Mouse (Mus musculus) limb, embryonic 13.5 days (tissue): ENCODE results near the gene Slc29a3. TPM values are rescaled to one million over a fixed set of nuclear protein-coding genes. Genes with fewer than 3 reads are reported as not detected.
A peak's percentile ranks its signal among the peaks of the same experiment; 100 is the strongest.

ENCODE experiments used
- ATAC-seq: fragments of 200-750 bp; cut with Nextera tagmentation; 2 replicates; pipeline ENCODE4 v1.8.0; 2017; ENCODE audit warnings: low read depth, moderate number of reproducible peaks, moderate TSS enrichment; ENCODE audit not compliant: low FRiP score
- H3K27ac ChIP-seq: fragments of 300-500 bp; sonication (generic); 2 replicates; pipeline ENCODE4 v1.5.1; 2015; ENCODE audit warnings: inconsistent platforms, mild to moderate bottlenecking, moderate library complexity
- H3K27me3 ChIP-seq: fragments of 300-500 bp; sonication (generic); 2 replicates; pipeline ENCODE4 v1.6.1; 2015; ENCODE audit warnings: mild to moderate bottlenecking, inconsistent platforms
- H3K36me3 ChIP-seq: fragments of 300-500 bp; sonication (generic); 2 replicates; pipeline ENCODE4 v1.6.1; 2015; ENCODE audit warnings: inconsistent platforms, mild to moderate bottlenecking, moderate library complexity
- H3K4me1 ChIP-seq: fragments of 300-500 bp; sonication (generic); 2 replicates; pipeline ENCODE4 v1.6.1; 2015; ENCODE audit warnings: inconsistent platforms
- H3K4me2 ChIP-seq: fragments of 300-500 bp; sonication (generic); replicated peaks from 2 replicates; pipeline ENCODE4 v1.6.1; 2015; ENCODE audit warnings: inconsistent platforms, mild to moderate bottlenecking, moderate library complexity
- H3K4me3 ChIP-seq: fragments of 300-500 bp; sonication (generic); 2 replicates; pipeline ENCODE4 v1.5.1; 2015; ENCODE audit warnings: moderate library complexity, mild to moderate bottlenecking, inconsistent platforms
- H3K9ac ChIP-seq: fragments of 300-500 bp; sonication (generic); 2 replicates; pipeline ENCODE4 v1.6.1; 2015; ENCODE audit warnings: mild to moderate bottlenecking, inconsistent platforms
- H3K9me3 ChIP-seq: fragments of 300-500 bp; sonication (generic); 2 replicates; pipeline ENCODE4 v1.6.1; 2016; ENCODE audit warnings: inconsistent platforms
- WGBS: fragments of 180-500 bp; shearing (Covaris S2); methylation state at CpG from one replicate; pipeline ENCODE4 v1.1.7; 2015; 5-methylcytosine and 5-hydroxymethylcytosine counted together
- polyA plus RNA-seq: library from polyadenylated mRNA; unstranded; fragments of >200 nt; fragmentation: Nextera tagmentation; extraction: Ambion mirVana; gene quantifications from 2 replicates; pipeline ENCODE4 v1.2.1, GENCODE M21; 2015

Gene Slc29a3
- polyA plus RNA-seq, 1 experiment from 2014 or later = 13.7 TPM

- Histone ChIP-seq H3K27me3 (no peaks in the 10 kb centered on the region), H3K4me2 (no peak overlapping the region), H3K36me3 (no peaks in the 10 kb centered on the region), H3K9me3 (no peaks in the 10 kb centered on the region), H3K4me1 (peaks cover 58% of the 10 kb centered on the region), H3K9ac (no peak overlapping the region), H3K4me3 (no peak overlapping the region), H3K27ac (no peak overlapping the region)
- 32% methylated on average over 10 of the region's 10 CpGs for WGBS
- no peak for ATAC-seq
These were observed 39.8 kb upstream of the Slc29a3 start for GRCm38 (mm10) chr10:60792365-60792764.

- no peak overlapping the region for H3K27ac ChIP-seq
- peaks cover 44% of the 10 kb centered on the region for H3K4me1 ChIP-seq
- ATAC-seq = no peak
- H3K4me2 ChIP-seq = no peak overlapping the region
- no peaks in the 10 kb centered on the region for H3K36me3 ChIP-seq
- no peaks in the 10 kb centered on the region for H3K27me3 ChIP-seq
- 76% methylated on average over 6 of the region's 6 CpGs for WGBS
- H3K9me3 ChIP-seq = no peaks in the 10 kb centered on the region
- H3K9ac ChIP-seq = no peak overlapping the region
- H3K4me3 ChIP-seq = no peak overlapping the region
These were observed 38.3 kb upstream of the Slc29a3 start for GRCm38 (mm10) chr10:60790912-60791311.

GRCm38 (mm10) chr10:60787303-60788074, 34.9 kb upstream of the Slc29a3 start:
- Histone ChIP-seq H3K27me3 (no peaks in the 10 kb centered on the region), H3K4me2 (no peak overlapping the region), H3K9me3 (no peaks in the 10 kb centered on the region), H3K4me1 (peaks cover 20% of the 10 kb centered on the region), H3K4me3 (no peak overlapping the region), H3K9ac (0 out of 2 replicates have a peak overlapping the region, but pooled peaks have one; percentile 20), H3K36me3 (no peaks in the 10 kb centered on the region), H3K27ac (no peak overlapping the region)
- 84% methylated on average over 16 of the region's 16 CpGs for WGBS
- ATAC-seq = no peak

- no peak for ATAC-seq
- Histone ChIP-seq H3K27me3 (no peaks in the 10 kb centered on the region), H3K27ac (no peak overlapping the region)
These were observed 31.0 kb upstream of the Slc29a3 start for GRCm38 (mm10) chr10:60783608-60784007.

GRCm38 (mm10) chr10:60779628-60780027, 27.0 kb upstream of the Slc29a3 start:
- H3K27me3 ChIP-seq = no peaks in the 10 kb centered on the region
- H3K4me3 ChIP-seq = no peak overlapping the region
- H3K4me2 ChIP-seq = peak overlapping the region; percentile 38
- H3K4me1 ChIP-seq = peaks cover 16% of the 10 kb centered on the region
- H3K9ac ChIP-seq = 0 out of 2 replicates have a peak overlapping the region, but pooled peaks have one; percentile 13
- no peaks in the 10 kb centered on the region for H3K9me3 ChIP-seq
- ATAC-seq = peak; percentile 60
- no peak overlapping the region for H3K27ac ChIP-seq
- peaks cover 25% of the 10 kb centered on the region for H3K36me3 ChIP-seq
- WGBS = 14% methylated on average over 9 of the region's 9 CpGs

More at GRCm38 (mm10) chr10:60783608-60784007, 31.0 kb upstream of the Slc29a3 start:
- peaks cover 16% of the 10 kb centered on the region for H3K4me1 ChIP-seq
- WGBS = 43% methylated on average over 2 of the region's 2 CpGs
- no peak overlapping the region for H3K4me2 ChIP-seq
- no peak overlapping the region for H3K9ac ChIP-seq
- no peak overlapping the region for H3K4me3 ChIP-seq
- H3K9me3 ChIP-seq = no peaks in the 10 kb centered on the region
- H3K36me3 ChIP-seq = peaks cover 1% of the 10 kb centered on the region; the same call in 1 of the 2 replicates

- H3K27ac ChIP-seq = no peak overlapping the region
- peaks cover 12% of the 10 kb centered on the region for H3K4me1 ChIP-seq
- no peaks in the 10 kb centered on the region for H3K9me3 ChIP-seq
- H3K4me2 ChIP-seq = no peak overlapping the region
- no peak for ATAC-seq
- 76% methylated on average over 12 of the region's 12 CpGs for WGBS
- H3K27me3 ChIP-seq = no peaks in the 10 kb centered on the region
- H3K36me3 ChIP-seq = peaks cover 36% of the 10 kb centered on the region
- H3K9ac ChIP-seq = no peak overlapping the region
- no peak overlapping the region for H3K4me3 ChIP-seq
These were observed 25.9 kb upstream of the Slc29a3 start for GRCm38 (mm10) chr10:60778542-60778941.

- H3K4me2 ChIP-seq = no peak overlapping the region
- H3K9me3 ChIP-seq = no peaks in the 10 kb centered on the region
- peaks cover 63% of the 10 kb centered on the region for H3K36me3 ChIP-seq
- no peak overlapping the region for H3K27ac ChIP-seq
- WGBS = 76% methylated on average over 6 of the region's 6 CpGs
- no peak overlapping the region for H3K9ac ChIP-seq
- no peak for ATAC-seq
- H3K4me1 ChIP-seq = peaks cover 11% of the 10 kb centered on the region; the same call in 1 of the 2 replicates
- H3K4me3 ChIP-seq = no peak overlapping the region
- no peaks in the 10 kb centered on the region for H3K27me3 ChIP-seq
These were observed 22.9 kb upstream of the Slc29a3 start for GRCm38 (mm10) chr10:60775473-60775872.

GRCm38 (mm10) chr10:60774616-60775015, 22.0 kb upstream of the Slc29a3 start:
- H3K27me3 ChIP-seq = no peaks in the 10 kb centered on the region
- no peak overlapping the region for H3K4me3 ChIP-seq
- H3K9me3 ChIP-seq = no peaks in the 10 kb centered on the region
- no peak for ATAC-seq
- peaks cover 4% of the 10 kb centered on the region; the same call in 1 of the 2 replicates for H3K4me1 ChIP-seq
- peaks cover 68% of the 10 kb centered on the region for H3K36me3 ChIP-seq
- no peak overlapping the region for H3K9ac ChIP-seq
- WGBS = 94% methylated on average over 13 of the region's 13 CpGs
- H3K27ac ChIP-seq = no peak overlapping the region
- H3K4me2 ChIP-seq = no peak overlapping the region

- Histone ChIP-seq H3K9me3 (no peaks in the 10 kb centered on the region), H3K4me3 (no peak overlapping the region), H3K4me1 (peaks cover 4% of the 10 kb centered on the region; the same call in 1 of the 2 replicates), H3K27me3 (no peaks in the 10 kb centered on the region), H3K9ac (0 out of 2 replicates have a peak overlapping the region, but pooled peaks have one; percentile 8), H3K4me2 (no peak overlapping the region), H3K36me3 (peaks cover 78% of the 10 kb centered on the region), H3K27ac (no peak overlapping the region)
- ATAC-seq = no peak
- 55% methylated on average over 4 of the region's 4 CpGs for WGBS
These were observed 18.3 kb upstream of the Slc29a3 start for GRCm38 (mm10) chr10:60770855-60771254.

- H3K9ac ChIP-seq = no peak overlapping the region
- H3K27ac ChIP-seq = no peak overlapping the region
- no peaks in the 10 kb centered on the region for H3K27me3 ChIP-seq
- no peaks in the 10 kb centered on the region for H3K9me3 ChIP-seq
- peaks cover 4% of the 10 kb centered on the region; the same call in 1 of the 2 replicates for H3K4me1 ChIP-seq
- H3K4me2 ChIP-seq = no peak overlapping the region
- ATAC-seq = no peak
- H3K4me3 ChIP-seq = no peak overlapping the region
- WGBS = 88% methylated on average over 7 of the region's 7 CpGs
- H3K36me3 ChIP-seq = peaks cover 72% of the 10 kb centered on the region
These were observed 16.0 kb upstream of the Slc29a3 start for GRCm38 (mm10) chr10:60768614-60769013.

- no peak for ATAC-seq
- H3K4me1 ChIP-seq = peaks cover 4% of the 10 kb centered on the region; the same call in 1 of the 2 replicates
- no peak overlapping the region for H3K27ac ChIP-seq
- H3K27me3 ChIP-seq = no peaks in the 10 kb centered on the region
- no peak overlapping the region for H3K4me2 ChIP-seq
- no peaks in the 10 kb centered on the region for H3K9me3 ChIP-seq
- H3K9ac ChIP-seq = no peak overlapping the region
- peaks cover 66% of the 10 kb centered on the region for H3K36me3 ChIP-seq
- no peak overlapping the region for H3K4me3 ChIP-seq
- WGBS = 85% methylated on average over 7 of the region's 7 CpGs
These were observed 14.8 kb upstream of the Slc29a3 start for GRCm38 (mm10) chr10:60767400-60767799.

- no peaks in the 10 kb centered on the region for H3K9me3 ChIP-seq
- H3K27me3 ChIP-seq = no peaks in the 10 kb centered on the region
- WGBS = 57% methylated on average over 1 of the region's 1 CpGs
- H3K4me1 ChIP-seq = no peaks in the 10 kb centered on the region
- H3K9ac ChIP-seq = no peak overlapping the region
- no peak overlapping the region for H3K27ac ChIP-seq
- ATAC-seq = no peak
- peaks cover 28% of the 10 kb centered on the region for H3K36me3 ChIP-seq
- H3K4me2 ChIP-seq = no peak overlapping the region
- H3K4me3 ChIP-seq = no peak overlapping the region
These were observed 9.5 kb upstream of the Slc29a3 start for GRCm38 (mm10) chr10:60762126-60762525.
